Mouse (Mus musculus) ES-Bruce4 (cell line): Measurements from ENCODE around the gene Hist1h2bg.
A peak's percentile ranks its signal among the peaks of the same experiment; 100 is the strongest.

Experiments
- CTCF ChIP-seq: IDR thresholded peaks from one replicate; pipeline ENCODE4 v1.8.1; 2011; ENCODE audit warnings: low read depth, low read length
- EP300 ChIP-seq: IDR thresholded peaks from 2 replicates; pipeline ENCODE4 v1.6.1; 2011; ENCODE audit warnings: low read depth, low read length; ENCODE audit not compliant: insufficient read depth

GRCm38 (mm10) chr13:23526312-23526711 lies 44.9 kb upstream of the Hist1h2bg start:
- TF ChIP-seq CTCF (no peak), EP300 (0 out of 2 replicates have a peak, but pooled peaks have one; percentile 8)
